Mouse (Mus musculus) forebrain, embryonic 13.5 days (tissue): ENCODE data around the gene Zfp764. TPM values are rescaled to one million over a fixed set of nuclear protein-coding genes. Genes with fewer than 3 reads are reported as not detected.
"Not testable (repeated sequence)": the region's sequence is repeated elsewhere in the genome, so short reads cannot be mapped to it uniquely, and the experiment has no call there.

Experiments
- ATAC-seq: fragments of 200-750 bp; cut with Nextera tagmentation; 2 replicates; pipeline ENCODE4 v1.8.0; 2017
- H3K27ac ChIP-seq: fragments of 300-500 bp; sonication (generic); 2 replicates; pipeline ENCODE4 v1.5.1; 2015; ENCODE audit warnings: inconsistent platforms, mild to moderate bottlenecking, moderate library complexity
- H3K27me3 ChIP-seq: fragments of 300-500 bp; sonication (generic); 2 replicates; pipeline ENCODE4 v1.6.1; 2015; ENCODE audit warnings: mild to moderate bottlenecking, inconsistent platforms
- H3K36me3 ChIP-seq: fragments of 300-500 bp; sonication (generic); 2 replicates; pipeline ENCODE4 v1.6.1; 2015; ENCODE audit warnings: mild to moderate bottlenecking, inconsistent platforms; ENCODE audit not compliant: poor library complexity, severe bottlenecking
- H3K4me1 ChIP-seq: fragments of 300-500 bp; sonication (generic); 2 replicates; pipeline ENCODE4 v1.6.1; 2015; ENCODE audit warnings: inconsistent platforms
- H3K4me2 ChIP-seq: fragments of 300-500 bp; sonication (generic); 2 replicates; pipeline ENCODE4 v1.6.1; 2015; ENCODE audit warnings: inconsistent platforms, mild to moderate bottlenecking, moderate library complexity
- H3K4me3 ChIP-seq: fragments of 300-500 bp; sonication (generic); 2 replicates; pipeline ENCODE4 v1.5.1; 2015; ENCODE audit warnings: mild to moderate bottlenecking, inconsistent platforms
- H3K9ac ChIP-seq: fragments of 300-500 bp; sonication (generic); 2 replicates; pipeline ENCODE4 v1.6.1; 2015; ENCODE audit warnings: mild to moderate bottlenecking, inconsistent platforms
- H3K9me3 ChIP-seq: fragments of 300-500 bp; sonication (generic); replicated peaks from 2 replicates; pipeline ENCODE4 v1.6.1; 2016; ENCODE audit warnings: inconsistent platforms
- WGBS: fragments of 180-500 bp; shearing (Covaris S2); methylation state at CpG from one replicate; pipeline ENCODE4 v1.1.7; 2015; 5-methylcytosine and 5-hydroxymethylcytosine counted together
- polyA plus RNA-seq: library from polyadenylated mRNA; unstranded; fragments of >200 nt; fragmentation: Nextera tagmentation; extraction: Ambion mirVana; gene quantifications from 2 replicates; pipeline ENCODE4 v1.2.1, GENCODE M21; 2015

Gene Zfp764
- polyA plus RNA-seq, 1 experiment from 2014 or later, result 4.3 TPM

- Histone ChIP-seq H3K9me3 (no peaks in the 10 kb centered on the region), H3K27me3 (no peaks in the 10 kb centered on the region), H3K9ac (peak within 1 kb of the TSS; percentile 77), H3K36me3 (peaks cover 34% of the 10 kb centered on the region), H3K27ac (no peak within 1 kb of the TSS), H3K4me2 (peak within 1 kb of the TSS; percentile 69), H3K4me1 (peaks cover 8% of the 10 kb centered on the region), H3K4me3 (peak within 1 kb of the TSS; percentile 62)
- 18% methylated on average over 38 of the region's 38 CpGs for WGBS
- peak; percentile 95 for ATAC-seq
These were observed 19.8 kb downstream of the Zfp764 start, which contains the start of gene 9130019O22Rik for GRCm38 (mm10) chr7:127386641-127387392. TSS of gene 9130019O22Rik (minus strand) at chr7:127387166.

DNA sequence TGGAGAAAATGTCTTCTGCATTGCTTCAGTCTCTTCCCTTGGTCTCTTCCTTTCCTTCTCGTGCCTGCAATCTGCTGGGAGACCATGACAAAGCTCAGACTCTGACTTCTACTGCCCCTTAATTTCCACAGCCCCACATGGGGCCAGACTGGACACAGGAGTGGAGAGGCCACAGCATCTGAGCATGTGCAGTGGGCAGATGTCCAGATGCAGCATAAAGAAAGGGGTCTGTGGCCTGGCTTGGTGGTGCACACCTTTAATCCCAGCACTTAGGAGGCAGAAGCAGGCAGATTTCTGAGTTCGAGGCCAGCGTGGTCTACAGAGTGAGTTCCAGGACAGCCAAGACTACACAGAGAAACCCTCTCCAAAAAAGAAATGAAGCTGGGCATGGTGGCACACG is 21.1 kb downstream of the Zfp764 start:
- H3K27ac ChIP-seq, H3K9me3 ChIP-seq, H3K4me1 ChIP-seq, H3K4me3 ChIP-seq, ATAC-seq, H3K4me2 ChIP-seq, H3K27me3 ChIP-seq, H3K9ac ChIP-seq: not testable (repeated sequence)
- WGBS, result 87% methylated on average over 4 of the region's 4 CpGs
- H3K36me3 ChIP-seq, result peaks cover 25% of the 10 kb centered on the region

GRCm38 (mm10) chr7:127378310-127378921 is 28.2 kb downstream of the Zfp764 start:
- no peaks in the 10 kb centered on the region for H3K9me3 ChIP-seq
- no peak overlapping the region for H3K4me2 ChIP-seq
- peaks cover 6% of the 10 kb centered on the region for H3K4me1 ChIP-seq
- 78% methylated on average over 6 of the region's 6 CpGs for WGBS
- H3K36me3 ChIP-seq, result peaks cover 21% of the 10 kb centered on the region
- no peaks in the 10 kb centered on the region for H3K27me3 ChIP-seq
- no peak overlapping the region for H3K27ac ChIP-seq
- ATAC-seq, result no peak
- H3K9ac ChIP-seq, result no peak overlapping the region
- no peak overlapping the region for H3K4me3 ChIP-seq

DNA sequence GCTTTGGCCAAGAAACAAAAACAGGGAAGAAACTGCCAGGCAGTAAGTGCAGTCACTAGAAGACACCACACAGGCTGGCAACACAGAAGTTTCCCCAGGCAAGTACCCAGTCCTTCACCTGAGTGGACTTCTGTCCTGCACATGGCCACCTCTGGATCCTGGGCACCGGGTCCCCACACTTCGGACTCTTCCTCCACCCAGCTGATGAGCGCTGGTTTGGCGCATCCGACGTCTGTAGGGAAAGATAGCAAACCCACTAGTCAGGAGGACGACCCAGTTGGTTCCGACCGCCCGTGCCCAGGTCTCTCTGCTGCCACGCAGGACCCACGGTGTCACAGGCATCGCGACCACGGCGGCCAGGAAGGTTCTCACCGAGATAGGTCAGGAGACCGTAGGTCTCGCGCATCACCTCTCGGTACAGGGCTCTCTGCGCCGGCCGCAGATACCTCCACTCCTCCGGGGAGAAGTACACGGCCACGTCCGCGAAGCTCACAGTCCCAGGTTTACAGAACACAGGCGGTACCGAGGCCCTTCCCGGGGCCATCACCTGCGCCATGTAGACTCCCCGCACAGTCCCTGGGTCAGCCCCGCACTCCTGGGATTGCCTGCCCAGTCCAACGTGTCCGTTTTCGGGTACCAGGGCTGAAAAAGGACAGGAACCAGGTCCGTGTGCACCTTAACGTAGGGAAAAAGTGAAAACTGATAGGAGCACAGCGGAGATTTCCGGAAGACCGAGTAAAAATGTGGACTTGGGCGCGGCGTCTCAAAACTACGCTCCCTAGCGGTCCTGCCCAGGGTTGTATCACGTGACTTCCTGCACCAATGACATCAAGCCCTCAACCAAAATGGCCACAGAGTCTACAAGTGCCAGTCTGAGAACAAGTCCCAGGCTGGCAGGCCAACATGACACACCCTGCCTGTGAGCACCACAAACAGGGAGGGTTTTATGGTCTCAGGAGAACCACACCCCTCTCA is 31.1 kb downstream of the Zfp764 start, which contains the start of gene Zfp747:
Gene Zfp747 (minus strand): TSS at position 780 of the 975 bp plus-strand sequence.
- 2% methylated on average over 49 of the region's 49 CpGs for WGBS
- not testable (repeated sequence) for H3K27ac ChIP-seq

DNA sequence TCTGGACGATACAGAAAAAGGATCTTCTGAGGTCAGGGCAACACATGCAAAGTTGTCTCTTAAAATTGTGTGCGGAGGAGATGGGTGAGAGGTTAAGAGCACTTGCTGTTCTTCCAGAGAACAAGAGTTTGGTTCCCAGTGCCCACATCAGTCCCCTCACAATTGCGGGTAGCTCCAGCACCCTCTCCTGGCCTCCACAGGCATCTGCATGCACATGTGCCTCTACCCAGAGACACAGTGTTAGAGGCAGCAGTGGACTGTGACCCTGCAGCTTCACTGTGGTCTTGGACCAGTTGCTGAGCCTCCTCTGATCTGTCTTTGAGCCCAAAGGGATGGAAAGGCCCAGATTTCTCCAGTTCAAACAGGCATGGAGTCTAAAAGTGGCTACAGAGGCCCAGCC is 34.8 kb downstream of the Zfp764 start:
- H3K4me3 ChIP-seq, ATAC-seq, H3K27me3 ChIP-seq, H3K4me1 ChIP-seq, H3K27ac ChIP-seq, H3K9me3 ChIP-seq, H3K4me2 ChIP-seq, H3K9ac ChIP-seq: not testable (repeated sequence)
- WGBS, result 87% methylated on average over 3 of the region's 3 CpGs
- peaks cover 13% of the 10 kb centered on the region for H3K36me3 ChIP-seq

More for the DNA sequence above, 31.1 kb downstream of the Zfp764 start, which contains the start of gene Zfp747:
- not testable (repeated sequence) for H3K9me3 ChIP-seq, H3K27me3 ChIP-seq, H3K4me1 ChIP-seq
- H3K36me3 ChIP-seq, result peaks cover 13% of the 10 kb centered on the region
- peak within 1 kb of the TSS; percentile 76 for H3K4me3 ChIP-seq
- ATAC-seq, result peak; percentile 97
- peak within 1 kb of the TSS; percentile 82 for H3K9ac ChIP-seq
- peak within 1 kb of the TSS; percentile 77 for H3K4me2 ChIP-seq

- H3K4me2 ChIP-seq, result no peak overlapping the region
- 92% methylated on average over 2 of the region's 2 CpGs for WGBS
- ATAC-seq, result no peak
- H3K27ac ChIP-seq, result no peak overlapping the region
- no peaks in the 10 kb centered on the region for H3K9me3 ChIP-seq
- no peak overlapping the region for H3K9ac ChIP-seq
- no peak overlapping the region for H3K4me3 ChIP-seq
- no peaks in the 10 kb centered on the region for H3K27me3 ChIP-seq
- H3K4me1 ChIP-seq, result peaks cover 6% of the 10 kb centered on the region
- peaks cover 13% of the 10 kb centered on the region for H3K36me3 ChIP-seq
These were observed 35.4 kb downstream of the Zfp764 start for GRCm38 (mm10) chr7:127371213-127371612.

DNA sequence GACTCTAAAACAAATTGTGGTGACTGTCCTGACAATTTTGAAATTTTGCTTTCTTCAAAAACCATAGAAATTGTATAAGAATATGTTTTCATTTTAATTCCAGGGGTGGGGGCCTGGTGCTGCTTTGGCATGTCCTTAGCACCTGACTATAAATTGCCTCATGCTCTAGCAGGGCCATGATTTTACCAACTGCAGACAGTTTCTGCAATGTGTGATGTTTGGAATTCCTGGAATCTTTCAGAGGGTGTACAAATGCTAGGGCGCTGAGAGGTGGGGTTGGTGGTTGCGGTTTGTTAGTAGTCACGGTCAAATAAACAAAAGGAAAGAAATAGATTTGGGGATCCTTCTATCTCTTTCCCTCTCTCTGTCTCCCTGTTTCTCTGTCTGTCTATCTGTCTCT is 40.4 kb downstream of the Zfp764 start:
- H3K27ac ChIP-seq, result no peak overlapping the region
- H3K4me1 ChIP-seq, result peaks cover 16% of the 10 kb centered on the region
- 83% methylated on average over 3 of the region's 3 CpGs for WGBS
- H3K36me3 ChIP-seq, result no peaks in the 10 kb centered on the region
- H3K4me2 ChIP-seq, result no peak overlapping the region
- no peaks in the 10 kb centered on the region for H3K9me3 ChIP-seq
- H3K27me3 ChIP-seq, result peaks cover 8% of the 10 kb centered on the region
- ATAC-seq, result no peak
- H3K9ac ChIP-seq, result no peak overlapping the region
- H3K4me3 ChIP-seq, result no peak overlapping the region

DNA sequence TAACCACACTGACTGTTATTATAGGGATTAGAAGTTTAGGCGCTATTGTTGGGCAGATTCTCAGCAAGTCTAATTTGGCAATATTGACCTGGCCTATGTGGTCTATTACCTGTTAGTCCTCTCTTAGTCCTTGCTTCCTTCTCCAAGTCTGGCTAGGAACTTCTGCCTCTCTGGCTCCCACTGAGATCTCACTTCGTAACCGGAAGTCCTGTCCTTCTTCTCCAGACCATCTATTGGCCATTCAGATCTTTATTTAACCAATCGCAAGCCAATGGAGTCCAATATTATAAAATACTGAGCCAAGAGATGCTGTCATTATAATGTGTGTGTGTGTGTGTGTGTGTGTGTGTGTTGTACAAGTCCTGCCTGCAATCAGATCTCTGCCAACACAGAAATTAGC is 42.5 kb downstream of the Zfp764 start:
- Histone ChIP-seq H3K4me1 (peaks cover 16% of the 10 kb centered on the region), H3K9ac (peak overlapping the region; percentile 70; the same call in 1 of the 2 replicates), H3K27me3 (peaks cover 15% of the 10 kb centered on the region), H3K9me3 (no peaks in the 10 kb centered on the region), H3K36me3 (no peaks in the 10 kb centered on the region), H3K27ac (no peak overlapping the region), H3K4me3 (peak overlapping the region; percentile 41), H3K4me2 (peak overlapping the region; percentile 77)
- no peak for ATAC-seq
- 42% methylated on average over 4 of the region's 4 CpGs for WGBS

DNA sequence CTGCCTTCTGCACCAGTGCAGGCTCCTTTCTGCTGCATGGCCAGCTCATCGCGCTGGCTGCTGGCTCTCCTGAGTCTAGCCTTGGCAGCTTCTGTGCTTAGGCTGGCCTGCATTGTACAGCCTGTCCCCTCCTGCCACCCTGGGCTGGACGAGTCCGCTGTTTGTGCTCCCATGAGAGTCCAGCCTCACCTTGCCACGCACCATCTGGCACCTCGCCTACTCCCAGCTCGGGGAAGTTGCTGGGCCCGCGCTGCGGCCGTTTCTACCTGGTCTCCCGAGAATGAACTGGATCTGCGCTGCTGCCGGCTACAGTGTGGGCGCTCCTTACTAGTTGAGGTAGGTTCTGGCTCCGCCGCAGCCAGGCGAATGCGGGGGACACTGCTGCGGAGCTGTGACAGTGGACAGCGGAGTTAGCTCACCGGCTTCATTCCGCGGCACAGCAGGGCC is 43.1 kb downstream of the Zfp764 start:
- H3K9me3 ChIP-seq, result no peaks in the 10 kb centered on the region
- H3K4me2 ChIP-seq, result peak overlapping the region; percentile 77
- peak overlapping the region; percentile 27; the same call in 1 of the 2 replicates for H3K27ac ChIP-seq
- WGBS, result under 1% methylated on average over 24 of the region's 24 CpGs
- H3K27me3 ChIP-seq, result peaks cover 15% of the 10 kb centered on the region
- peak overlapping the region; percentile 70 for H3K9ac ChIP-seq
- H3K4me1 ChIP-seq, result peaks cover 16% of the 10 kb centered on the region
- H3K4me3 ChIP-seq, result peak overlapping the region; percentile 41
- 0 out of 2 replicates have a peak, but pooled peaks have one; percentile 33 for ATAC-seq
- no peaks in the 10 kb centered on the region for H3K36me3 ChIP-seq

- not testable (repeated sequence) for H3K36me3 ChIP-seq, H3K9me3 ChIP-seq, ATAC-seq, H3K9ac ChIP-seq, H3K27ac ChIP-seq
- Histone ChIP-seq H3K4me3 (peak overlapping the region; percentile 21), H3K27me3 (peaks cover 21% of the 10 kb centered on the region), H3K4me1 (peaks cover 16% of the 10 kb centered on the region), H3K4me2 (peak overlapping the region; percentile 42)
- 8% methylated on average over 13 of the region's 13 CpGs for whole genome bisulfite sequencing
These were observed 44.2 kb downstream of the Zfp764 start for GRCm38 (mm10) chr7:127362418-127362817.

- no peak overlapping the region for H3K9ac ChIP-seq
- ATAC-seq, result no peak
- peaks cover 16% of the 10 kb centered on the region for H3K4me1 ChIP-seq
- H3K27ac ChIP-seq, result no peak overlapping the region
- H3K36me3 ChIP-seq, result no peaks in the 10 kb centered on the region
- no peaks in the 10 kb centered on the region for H3K9me3 ChIP-seq
- peaks cover 21% of the 10 kb centered on the region for H3K27me3 ChIP-seq
- H3K4me2 ChIP-seq, result no peak overlapping the region
- no peak overlapping the region for H3K4me3 ChIP-seq
- WGBS, result 66% methylated on average over 13 of the region's 13 CpGs
These were observed 45.2 kb downstream of the Zfp764 start for GRCm38 (mm10) chr7:127361449-127361848.
